26 mouse cellular contexts compared by ENCODE assay signal in the genomic region with DNA sequence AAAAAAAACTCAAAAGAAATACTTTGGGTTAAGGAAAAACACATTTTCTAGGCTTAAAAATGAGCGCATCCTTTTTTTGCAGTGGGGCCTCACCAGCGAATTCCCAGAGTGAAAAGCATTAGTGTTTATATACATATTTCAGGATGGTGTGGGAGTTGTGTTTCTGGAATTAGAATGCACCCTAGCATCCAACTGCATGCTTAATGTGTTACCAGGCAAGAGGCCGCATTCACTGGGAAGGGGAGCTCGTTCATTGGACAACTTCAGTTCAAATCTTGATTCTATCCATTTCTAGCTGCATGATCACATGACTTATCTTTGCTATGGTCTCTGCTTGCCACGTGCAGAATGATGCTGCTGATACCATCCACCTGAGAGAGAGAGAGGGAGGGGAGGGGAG.
A peak's percentile ranks its signal among the peaks of the same experiment; 100 is the strongest.
DNase-seq lines count a peak whose midpoint lies in the region; ATAC-seq lines count a peak whose summit lies in the region.
"Had no signal": no experiment of that assay in that cellular context is flagged by ENCODE, and none has a peak within 500 bp of the region (broad histone marks: within the 10 kb centered on the region; RNA-seq: fewer than 3 reads in every experiment).

No protein-coding gene starts in this region.

- H3K4me2 ChIP-seq in embryonic facial prominence, embryonic 14.5 days (ENCODE audit: low read depth, low read length): no peak overlapping the region
- H3K4me2 ChIP-seq: embryonic facial prominence, embryonic 12.5 days; heart, embryonic 13.5 days; hindbrain, embryonic 12.5 days had no signal

- H3K9me3 ChIP-seq in embryonic facial prominence, embryonic 14.5 days (ENCODE audit: control insufficient read depth, low read length): no peaks in the 10 kb centered on the region
- no peaks in the 10 kb centered on the region for H3K9me3 ChIP-seq in embryonic facial prominence, embryonic 10.5 days
- H3K9me3 ChIP-seq: embryonic facial prominence, embryonic 12.5 days; G1E; hindbrain, embryonic 12.5 days had no signal

- DNase-seq in embryonic facial prominence, embryonic 14.5 days (ENCODE audit: low spot score): peak; percentile 61
- DNase-seq in embryonic facial prominence, embryonic 10.5 days (ENCODE audit: low spot score): no peak
- DNase-seq in left cerebral cortex, adult 11 months (ENCODE audit: low spot score): peak; percentile 37
- no peak for DNase-seq in left cerebral cortex, postnatal 36 days (ENCODE audit: low spot score in 2 of 2)
- DNase-seq in right cerebral cortex, adult 18-20 months: peak; percentile 48
- DNase-seq in right cerebral cortex, postnatal 14 days: no peak
- peak; percentile 28 to 69 for DNase-seq in frontal cortex, postnatal 36 days (ENCODE audit: low spot score in 2 of 2)
- no peak for DNase-seq in heart, postnatal 10 days
- DNase-seq: adrenal gland, adult 2 months; adrenal gland, postnatal 36 days; B cell, adult 2 months; cerebellum, adult 11 months; cerebellum, adult 8-10 months; cerebellum, postnatal 14 days; embryo, embryonic 11 days; gastrocnemius, postnatal 36 days; heart, postnatal 4 days had no signal

- H3K4me1 ChIP-seq in embryonic facial prominence, embryonic 14.5 days (ENCODE audit: control insufficient read depth, insufficient read depth, low read length): peaks cover 7% of the 10 kb centered on the region; the same call in 1 of the 2 replicates
- H3K4me1 ChIP-seq in embryonic facial prominence, embryonic 10.5 days: no peaks in the 10 kb centered on the region
- H3K4me1 ChIP-seq: embryonic facial prominence, embryonic 12.5 days; hindbrain, embryonic 12.5 days had no signal

- no peak overlapping the region for H3K9ac ChIP-seq in embryonic facial prominence, embryonic 14.5 days (ENCODE audit: low read depth, low read length)
- H3K9ac ChIP-seq: embryonic facial prominence, embryonic 12.5 days; heart, embryonic 13.5 days; hindbrain, embryonic 12.5 days had no signal

- no peak overlapping the region for H3K4me3 ChIP-seq in embryonic facial prominence, embryonic 14.5 days (ENCODE audit: low read depth, low read length)
- H3K4me3 ChIP-seq in embryonic facial prominence, embryonic 10.5 days: no peak overlapping the region
- H3K4me3 ChIP-seq: embryonic facial prominence, embryonic 12.5 days; heart, embryonic 13.5 days; hindbrain, embryonic 12.5 days had no signal

- 75% methylated on average over 5 of the region's 5 CpGs for WGBS in embryonic facial prominence, embryonic 14.5 days
- 84% methylated on average over 5 of the region's 5 CpGs for WGBS in embryonic facial prominence, embryonic 10.5 days

- ATAC-seq in embryonic facial prominence, embryonic 14.5 days (ENCODE audit: low read depth): no peak
- ATAC-seq: activated CD4-positive, CD25-positive, alpha-beta regulatory T cell, adult 4 months; CD4-positive, CD25-positive, alpha-beta regulatory T cell, adult 4 months; forebrain, embryonic 14.5 days; hindbrain, embryonic 16.5 days; inflammation-experienced regulatory T-cells, adult 6 months had no signal

- H3K27ac ChIP-seq in embryonic facial prominence, embryonic 14.5 days (replicated peaks; ENCODE audit: low read depth, low read length): no peak overlapping the region
- no peak overlapping the region for H3K27ac ChIP-seq in embryonic facial prominence, embryonic 10.5 days (replicated peaks)
- H3K27ac ChIP-seq: embryonic facial prominence, embryonic 12.5 days; heart, embryonic 13.5 days; hindbrain, embryonic 12.5 days had no signal

- H3K27me3 ChIP-seq in embryonic facial prominence, embryonic 14.5 days (replicated peaks; ENCODE audit: control insufficient read depth, insufficient read depth, low read length): no peaks in the 10 kb centered on the region
- H3K27me3 ChIP-seq in embryonic facial prominence, embryonic 10.5 days (replicated peaks; ENCODE audit: low read depth, poor library complexity, severe bottlenecking): 0 out of 2 replicates have a peak, but pooled peaks cover 3% of the 10 kb centered on the region
- H3K27me3 ChIP-seq: heart, embryonic 13.5 days; hindbrain, embryonic 12.5 days had no signal

- no peaks in the 10 kb centered on the region for H3K36me3 ChIP-seq in embryonic facial prominence, embryonic 14.5 days (ENCODE audit: control insufficient read depth, insufficient read depth, low read length)
- H3K36me3 ChIP-seq in embryonic facial prominence, embryonic 10.5 days (replicated peaks): no peaks in the 10 kb centered on the region
- H3K36me3 ChIP-seq: embryonic facial prominence, embryonic 12.5 days; G1E; heart, embryonic 13.5 days; hindbrain, embryonic 12.5 days had no signal

- intact Hi-C loops in left cerebral cortex, postnatal 36 days (cut with DNase I): no loop called here
- intact Hi-C loops in heart, postnatal 10 days (cut with DNase I): no loop called here

Comparison
In these comparisons a context has a peak if more than half of its experiments do, and no peak if none do; other contexts are left out.
1. DNase-seq: peak in embryonic facial prominence, embryonic 14.5 days (single experiment), left cerebral cortex, adult 11 months (single experiment), right cerebral cortex, adult 18-20 months (single experiment) and frontal cortex, postnatal 36 days (2 of 2); none in embryonic facial prominence, embryonic 10.5 days (single experiment), left cerebral cortex, postnatal 36 days (0 of 2), right cerebral cortex, postnatal 14 days (single experiment) and heart, postnatal 10 days (0 of 2).